Mouse (Mus musculus): ENCODE results near the gene Hic1. TPM values are rescaled to one million over a fixed set of nuclear protein-coding genes. Genes with fewer than 3 reads are reported as not detected.

Hic1 gene
- total RNA-seq, 2 experiments from 2014 or later: not detected

DNA sequence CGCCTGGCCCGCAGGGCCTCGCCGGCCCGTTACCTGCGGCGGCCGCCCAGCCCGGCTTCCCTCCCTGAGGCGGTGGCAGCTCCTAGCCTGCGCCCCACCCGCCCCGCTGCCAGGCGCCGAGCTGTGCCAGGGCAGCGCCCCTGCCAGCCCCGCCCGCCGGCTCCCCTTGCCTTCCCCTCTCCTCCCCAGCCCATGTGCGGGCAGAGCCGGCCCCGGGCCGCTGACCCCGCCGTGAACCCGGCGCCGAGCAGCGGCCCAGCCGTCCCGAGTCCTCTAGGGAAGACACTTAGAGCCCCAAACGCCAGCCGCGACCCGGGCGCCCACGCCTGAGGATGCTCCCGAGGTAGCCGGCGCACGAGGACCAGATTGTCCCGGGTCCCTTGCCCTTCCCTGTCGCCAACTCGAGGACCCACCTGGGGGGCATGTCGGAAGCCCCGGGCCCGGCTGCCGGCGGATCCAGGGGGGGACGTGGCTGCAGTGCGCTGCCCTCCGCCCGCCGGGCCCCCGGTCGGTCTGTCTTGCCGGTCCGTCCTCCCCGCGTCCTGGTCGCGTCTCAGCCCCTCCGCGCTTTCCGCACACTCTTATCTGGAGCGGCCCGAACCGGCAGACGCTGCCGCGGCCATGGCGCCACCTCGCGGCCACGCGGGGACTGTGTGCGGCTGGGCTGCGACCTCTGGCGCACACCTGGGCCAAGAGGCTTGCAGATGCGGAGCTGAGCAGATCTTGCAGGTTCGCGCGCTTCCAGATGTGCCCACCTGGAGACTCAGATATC, 543 bp downstream of the Hic1 start:
- ATAC-seq (replicated peaks; ENCODE audit: low FRiP score, poor library complexity, severe bottlenecking): no peak

DNA sequence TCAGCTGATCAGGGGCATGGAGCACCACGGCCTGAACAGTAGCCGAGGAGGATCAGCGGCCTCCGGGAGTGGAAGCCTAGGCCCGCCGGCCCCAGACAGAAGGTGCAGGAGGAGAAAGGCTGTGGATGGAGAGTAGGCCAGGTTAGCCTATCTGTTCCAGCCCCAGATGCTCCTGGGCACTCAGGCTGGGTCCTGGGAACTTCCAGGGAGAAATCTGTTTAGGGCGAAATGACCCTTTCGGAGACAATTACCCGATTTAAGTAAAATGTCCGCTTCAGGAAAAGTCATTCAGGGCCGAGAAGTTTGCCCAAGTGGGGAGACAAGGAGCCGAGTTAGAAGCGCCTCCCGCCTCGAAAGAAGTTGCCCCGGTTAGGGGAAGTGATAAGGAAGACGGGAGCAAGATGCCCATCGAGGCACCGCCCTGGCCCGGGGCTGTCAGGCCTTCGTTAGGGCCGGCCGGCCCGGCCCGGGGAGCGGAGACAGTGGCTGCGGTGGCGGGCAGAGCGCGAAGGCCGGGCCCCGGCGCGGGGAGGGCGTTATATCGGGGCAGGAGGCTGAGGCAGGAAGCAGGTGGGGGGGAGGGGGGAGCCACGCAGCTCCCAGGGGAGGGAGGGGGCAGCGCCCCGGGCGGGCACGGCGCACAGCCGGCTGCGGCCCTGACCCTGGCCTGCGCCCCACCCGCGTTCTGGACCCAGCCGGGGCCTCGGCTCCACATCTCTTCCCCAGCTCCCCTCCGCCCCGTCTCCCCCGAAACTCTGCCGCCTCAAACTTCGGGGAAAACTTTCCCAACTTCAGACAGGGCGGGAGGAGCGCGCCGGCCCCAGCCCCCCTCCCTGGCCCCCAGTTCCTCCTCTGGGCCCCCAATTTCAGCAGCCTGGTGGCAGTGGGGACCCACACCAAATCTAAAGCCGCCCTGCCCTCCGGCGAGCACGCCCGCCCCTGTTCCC, 1.4 kb downstream of the Hic1 start:
- no peak for ATAC-seq (replicated peaks; ENCODE audit: low FRiP score, poor library complexity, severe bottlenecking)

GRCm38 (mm10) chr11:75166861-75167642, 2.3 kb downstream of the Hic1 start:
- no peak for ATAC-seq (replicated peaks; ENCODE audit: low FRiP score, poor library complexity, severe bottlenecking)

GRCm38 (mm10) chr11:75166193-75166842, 3.0 kb downstream of the Hic1 start:
- ATAC-seq (replicated peaks; ENCODE audit: low FRiP score, poor library complexity, severe bottlenecking): no peak

GRCm38 (mm10) chr11:75165441-75166192, 3.7 kb downstream of the Hic1 start:
- peak; percentile 54 for ATAC-seq (replicated peaks; ENCODE audit: low FRiP score, poor library complexity, severe bottlenecking)

DNA sequence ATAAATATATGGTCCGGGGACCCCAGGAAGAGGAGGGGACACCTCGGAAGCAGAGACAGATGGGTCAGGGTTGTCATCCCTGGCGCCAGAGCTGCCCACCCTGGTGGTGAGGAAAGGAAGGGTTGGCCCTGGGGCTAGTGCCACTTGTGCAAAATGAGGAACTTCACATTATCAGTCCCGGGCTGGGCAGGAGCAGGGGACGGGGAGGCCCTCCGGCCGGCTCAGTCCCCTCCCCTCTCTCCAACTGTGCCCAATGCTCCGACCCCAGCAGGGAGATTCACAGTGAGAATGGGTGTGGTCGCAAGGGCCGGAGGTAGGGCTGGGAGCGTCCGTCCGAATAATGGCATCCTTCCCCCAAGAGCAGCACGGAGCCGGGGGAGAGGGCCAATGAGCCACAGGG, 4.6 kb downstream of the Hic1 start:
- ATAC-seq (replicated peaks; ENCODE audit: low FRiP score, poor library complexity, severe bottlenecking): no peak

- no peak for ATAC-seq (replicated peaks; ENCODE audit: low FRiP score, poor library complexity, severe bottlenecking)
These were observed 5.3 kb downstream of the Hic1 start for GRCm38 (mm10) chr11:75164051-75164450.

GRCm38 (mm10) chr11:75163379-75163778, 5.9 kb downstream of the Hic1 start:
- ATAC-seq (replicated peaks; ENCODE audit: low FRiP score, poor library complexity, severe bottlenecking): no peak

GRCm38 (mm10) chr11:75162591-75163080, 6.7 kb downstream of the Hic1 start:
- ATAC-seq (replicated peaks; ENCODE audit: low FRiP score, poor library complexity, severe bottlenecking): no peak

DNA sequence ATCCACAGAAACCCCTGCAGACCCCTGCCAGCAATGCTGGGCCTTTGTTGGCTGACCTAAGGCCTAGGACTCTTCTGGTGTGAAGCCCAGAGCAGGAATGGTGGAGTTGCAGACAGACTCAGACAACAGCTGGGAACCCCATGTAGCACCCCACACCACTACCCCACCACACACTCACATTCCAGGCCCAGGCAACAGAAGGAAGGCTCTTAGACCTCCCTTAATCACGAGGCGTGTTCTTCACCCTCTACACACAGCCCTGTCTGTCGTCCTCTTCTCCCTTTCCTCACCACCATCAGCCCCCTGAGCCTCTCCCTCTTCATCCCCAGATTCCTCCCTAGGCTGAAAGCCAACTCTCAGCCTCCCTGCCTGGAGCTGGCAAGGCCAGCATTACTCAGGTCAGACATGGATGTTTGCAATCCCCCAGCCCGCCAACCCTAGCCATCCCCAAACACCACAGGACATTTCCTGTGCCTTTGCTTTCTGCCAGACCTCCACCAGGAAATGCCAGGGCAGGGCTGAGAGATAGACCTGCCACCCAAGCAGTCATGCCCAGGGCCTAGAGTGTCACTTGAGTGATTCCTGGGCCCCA, 7.8 kb downstream of the Hic1 start:
- ATAC-seq (replicated peaks; ENCODE audit: low FRiP score, poor library complexity, severe bottlenecking): no peak

- ATAC-seq (replicated peaks; ENCODE audit: low FRiP score, poor library complexity, severe bottlenecking): no peak
These were observed 8.4 kb downstream of the Hic1 start for GRCm38 (mm10) chr11:75160954-75161353.

GRCm38 (mm10) chr11:75159564-75159963, 9.8 kb downstream of the Hic1 start:
- ATAC-seq (replicated peaks; ENCODE audit: low FRiP score, poor library complexity, severe bottlenecking): no peak

DNA sequence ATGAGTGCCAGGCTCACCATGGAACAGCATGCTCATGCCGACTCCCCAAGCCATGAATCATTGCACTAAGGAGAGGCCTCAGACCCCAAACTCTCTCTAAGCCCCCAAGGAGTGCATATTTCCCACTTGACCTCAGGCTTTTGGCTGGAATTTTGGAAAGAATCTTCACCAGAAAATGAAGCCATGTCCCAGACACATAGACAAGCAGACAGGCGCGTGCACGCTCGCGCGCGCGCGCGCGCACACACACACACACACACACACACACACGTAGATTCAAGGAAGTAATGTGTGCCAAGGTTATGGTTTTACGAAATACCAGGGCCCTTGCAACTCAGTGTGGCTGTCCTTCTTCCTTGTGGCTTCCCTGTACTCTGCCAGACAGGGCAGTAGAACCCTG, 10.9 kb downstream of the Hic1 start:
- ATAC-seq (replicated peaks; ENCODE audit: low FRiP score, poor library complexity, severe bottlenecking): no peak

DNA sequence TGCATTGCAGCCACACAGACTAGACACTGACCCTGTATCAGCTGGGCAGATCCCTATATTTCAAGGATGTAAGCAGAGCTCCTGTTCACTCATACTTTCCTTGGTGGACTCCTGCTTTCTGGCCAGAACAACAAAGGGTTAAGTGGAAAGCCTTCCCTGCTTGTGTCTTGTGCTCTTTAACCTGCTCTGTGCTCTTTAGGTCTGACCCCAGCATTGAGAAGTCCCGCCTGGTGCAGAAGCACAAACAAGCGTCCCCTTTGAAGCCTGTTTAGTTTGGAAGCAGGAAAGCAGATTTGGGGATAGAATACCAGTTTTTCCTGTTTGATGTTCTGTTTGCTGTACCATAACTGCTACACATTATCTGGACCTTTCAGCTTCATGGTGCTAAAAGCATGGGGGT, 11.4 kb downstream of the Hic1 start:
- no peak for ATAC-seq (replicated peaks; ENCODE audit: low FRiP score, poor library complexity, severe bottlenecking)

GRCm38 (mm10) chr11:75157037-75157436, 12.3 kb downstream of the Hic1 start:
- ATAC-seq (replicated peaks; ENCODE audit: low FRiP score, poor library complexity, severe bottlenecking): no peak

DNA sequence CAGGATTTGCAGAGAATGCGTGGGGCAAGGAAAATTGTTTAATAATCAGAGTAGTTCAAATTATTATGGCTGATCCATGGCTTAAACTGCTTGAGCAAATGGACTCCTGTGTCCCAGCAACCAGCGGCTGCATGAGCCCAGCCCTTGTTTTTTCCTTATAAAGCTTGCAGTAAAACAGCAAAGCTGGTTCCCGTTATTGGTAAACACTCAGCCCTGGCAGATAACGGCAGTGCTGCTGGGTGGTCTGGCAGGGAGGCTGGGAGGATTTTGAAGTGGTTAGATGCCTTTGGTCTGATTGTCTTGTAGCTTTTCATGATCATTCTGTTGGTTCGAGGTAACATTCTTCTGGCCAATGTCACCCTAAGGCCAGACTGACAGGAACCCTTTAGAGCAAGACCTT, 12.9 kb downstream of the Hic1 start:
- no peak for ATAC-seq (replicated peaks; ENCODE audit: low FRiP score, poor library complexity, severe bottlenecking)

DNA sequence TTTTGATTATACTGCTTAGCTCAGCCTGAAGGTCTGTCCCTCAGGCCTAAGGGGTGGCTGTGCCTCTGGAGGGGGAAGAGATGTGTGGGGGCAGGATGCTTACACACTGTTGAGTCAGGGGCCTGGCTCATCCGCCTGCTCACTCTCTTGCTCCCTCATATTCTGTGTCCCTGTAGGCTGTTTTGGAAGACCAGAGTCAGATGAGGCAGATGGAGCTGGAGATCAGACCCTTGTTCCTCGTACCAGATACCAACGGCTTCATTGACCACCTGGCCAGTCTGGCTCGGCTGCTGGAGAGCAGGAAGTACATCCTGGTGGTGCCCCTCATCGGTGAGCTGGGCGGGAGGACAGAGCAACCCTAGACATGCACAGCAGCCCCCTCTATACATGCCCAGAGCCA, 13.3 kb downstream of the Hic1 start:
- ATAC-seq (replicated peaks; ENCODE audit: low FRiP score, poor library complexity, severe bottlenecking): no peak

- no peak for ATAC-seq (replicated peaks; ENCODE audit: low FRiP score, poor library complexity, severe bottlenecking)
These were observed 15.2 kb downstream of the Hic1 start for GRCm38 (mm10) chr11:75154053-75154585.

Data from erythroid progenitor cell, adult 5-6 weeks (primary cell).